Mouse (Mus musculus) left cerebral cortex, adult 18-20 months (tissue): Measurements from ENCODE around the gene Chchd2. TPM values are rescaled to one million over a fixed set of nuclear protein-coding genes. Genes with fewer than 3 reads are reported as not detected.
A peak's percentile ranks its signal among the peaks of the same experiment; 100 is the strongest.
"Not testable (repeated sequence)": the region's sequence is repeated elsewhere in the genome, so short reads cannot be mapped to it uniquely, and the experiment has no call there.

Source experiments
- DNase-seq, 2 experiments: peaks; one replicate each; pipeline ENCODE4 v3.0.0; 2021 to 2022; ENCODE audit warnings: low spot score in 2 of 2, mixed read lengths in 1 of 2
- long read RNA-seq, 2 experiments: library from polyadenylated mRNA; stranded (forward); transcript quantifications; one replicate each; pipeline ENCODE4 v2.0.0; 2021
- total RNA-seq, 2 experiments: library from RNA; stranded (reverse); gene quantifications; 2 replicates each; pipeline ENCODE4 v1.2.3; 2021

Gene Chchd2
- 100 to 1,000 TPM; 475 to 476 TPM for total RNA-seq
- long read RNA-seq, experiment 1, transcript Chchd2-201 (4 exons, 915 nt): major isoform, 226 of 237 reads
- long read RNA-seq, experiment 1, partial matches to known transcripts: 10 of 237 reads
- long read RNA-seq, experiment 1, other reads (novel, unspliced or antisense): 1 of 237 reads
- long read RNA-seq, experiment 2, transcript Chchd2-201 (4 exons, 915 nt): major isoform, 247 of 259 reads
- long read RNA-seq, experiment 2, partial matches to known transcripts: 8 of 259 reads
- long read RNA-seq, experiment 2, other reads (novel, unspliced or antisense): 4 of 259 reads

DNA sequence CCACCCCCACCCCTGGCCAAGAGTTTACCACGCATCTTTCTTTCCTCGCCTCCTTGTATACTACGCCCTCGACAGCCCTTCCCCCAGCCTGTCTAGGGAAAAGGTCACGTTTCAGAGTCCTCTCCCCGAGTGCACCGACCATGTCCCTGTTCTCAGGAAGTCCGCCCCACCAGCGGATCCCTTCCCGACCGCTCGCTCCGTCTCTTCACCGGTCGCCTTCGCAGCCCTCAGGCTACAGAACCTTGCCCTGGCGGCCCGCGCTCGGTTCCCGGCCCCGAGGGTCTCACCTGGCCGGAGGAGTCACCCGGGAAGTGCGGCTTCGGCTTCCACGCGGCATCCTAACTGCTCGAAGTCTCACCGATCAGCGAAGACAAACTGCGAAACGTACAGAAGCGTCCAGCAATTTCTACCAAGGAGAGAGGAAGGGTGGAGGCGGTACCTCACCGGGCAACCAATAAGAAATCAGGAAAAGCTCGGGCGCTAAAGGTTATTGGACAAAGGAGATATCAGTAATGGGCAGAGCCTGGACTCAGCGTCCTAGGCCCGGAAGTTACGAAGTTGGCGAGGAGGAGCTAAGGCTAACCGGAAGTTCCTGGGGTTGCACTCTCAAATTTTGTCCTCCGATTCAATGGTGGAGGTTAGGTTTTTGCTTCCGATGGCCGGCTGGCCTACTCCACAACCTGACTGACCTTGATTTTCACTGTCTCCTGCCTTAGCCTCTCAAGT lies at the start of gene Chchd2:
Gene Chchd2, minus strand, starts transcription at position 560 of the 726 bp plus-strand sequence.
- peak; percentile 88 to 93 for DNase-seq

DNA sequence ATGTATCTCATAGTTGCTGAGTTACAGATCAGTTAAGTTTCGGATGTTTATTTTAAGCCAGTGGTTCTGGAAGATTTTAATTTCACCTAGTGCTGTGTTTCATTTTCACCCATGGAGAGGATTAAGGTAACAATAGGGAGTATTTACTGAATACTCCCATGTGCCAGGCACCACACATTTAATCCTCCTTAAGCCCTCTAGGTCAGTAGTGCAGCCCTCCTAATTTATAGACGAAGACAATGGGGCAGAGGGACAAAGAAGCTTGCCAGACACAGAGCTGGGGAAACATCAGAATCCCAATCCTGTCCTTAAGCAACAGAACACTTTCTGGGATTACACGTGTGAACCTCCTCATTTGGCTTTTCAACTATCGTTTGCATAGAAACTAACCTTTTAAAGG lies 49.7 kb upstream of the Chchd2 start:
- DNase-seq: no peak

DNA sequence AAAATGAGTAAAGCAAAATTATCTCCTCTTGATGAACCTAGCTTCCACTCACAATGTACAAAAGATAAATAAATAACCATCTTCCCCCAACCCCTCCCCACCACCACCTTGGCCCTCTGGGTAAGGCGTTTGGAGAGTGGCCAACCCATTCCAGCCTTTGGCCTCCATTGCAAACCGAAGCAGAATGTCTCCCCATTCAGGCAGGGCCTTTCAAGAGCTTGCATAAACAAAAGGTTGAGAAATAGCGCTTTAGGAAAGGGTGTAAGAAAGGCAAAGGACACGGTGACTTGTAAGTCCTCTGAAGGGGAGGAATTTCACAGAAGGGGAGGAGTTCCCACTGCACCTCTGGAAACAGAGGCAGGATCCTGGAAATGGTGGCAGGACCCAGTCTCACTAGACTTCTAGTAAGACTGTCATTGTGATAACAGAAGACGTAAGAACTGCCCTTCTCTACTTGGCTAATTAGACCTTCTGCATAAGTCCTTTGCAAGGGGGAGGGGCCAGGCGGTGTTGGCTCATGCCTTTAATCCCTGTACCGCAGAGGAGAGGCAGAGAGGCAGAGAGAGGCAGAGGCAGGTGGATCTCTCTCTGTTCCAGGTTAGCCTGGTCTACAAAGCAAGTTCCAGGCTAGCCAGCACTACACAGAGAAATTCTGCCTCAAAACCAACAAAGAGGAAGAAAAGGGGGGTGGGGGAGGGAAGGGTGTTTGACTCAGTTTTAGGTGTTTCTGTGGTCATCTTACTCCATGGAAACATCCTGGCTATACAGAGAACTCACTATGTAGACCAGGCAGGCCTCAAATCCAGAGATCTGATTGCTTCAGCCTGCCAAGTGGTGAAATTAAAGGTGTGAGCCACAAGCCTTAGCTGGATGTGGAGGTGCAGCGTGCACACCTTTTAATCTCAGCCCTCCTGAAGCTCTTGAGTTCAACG lies 42.9 kb upstream of the Chchd2 start:
- no peak for DNase-seq

DNA sequence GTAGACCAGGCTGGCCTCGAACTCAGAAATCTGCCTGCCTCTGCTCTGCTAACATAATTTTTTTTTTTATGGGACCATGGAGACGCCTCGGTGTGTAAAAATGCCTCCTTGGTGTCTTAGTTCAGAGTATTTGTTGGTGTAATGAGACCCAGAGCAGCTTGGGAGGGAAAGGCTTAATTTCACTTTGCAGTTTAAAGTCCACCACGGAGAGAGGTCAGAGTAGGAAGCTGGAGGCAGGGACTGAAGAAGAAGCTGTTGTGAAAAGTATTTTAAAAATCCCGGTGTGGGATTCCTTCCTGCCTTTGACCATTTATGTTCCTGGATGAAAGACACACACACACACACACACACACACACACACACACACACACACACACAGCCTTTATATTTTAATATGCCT lies 38.7 kb upstream of the Chchd2 start:
- no peak for DNase-seq

DNA sequence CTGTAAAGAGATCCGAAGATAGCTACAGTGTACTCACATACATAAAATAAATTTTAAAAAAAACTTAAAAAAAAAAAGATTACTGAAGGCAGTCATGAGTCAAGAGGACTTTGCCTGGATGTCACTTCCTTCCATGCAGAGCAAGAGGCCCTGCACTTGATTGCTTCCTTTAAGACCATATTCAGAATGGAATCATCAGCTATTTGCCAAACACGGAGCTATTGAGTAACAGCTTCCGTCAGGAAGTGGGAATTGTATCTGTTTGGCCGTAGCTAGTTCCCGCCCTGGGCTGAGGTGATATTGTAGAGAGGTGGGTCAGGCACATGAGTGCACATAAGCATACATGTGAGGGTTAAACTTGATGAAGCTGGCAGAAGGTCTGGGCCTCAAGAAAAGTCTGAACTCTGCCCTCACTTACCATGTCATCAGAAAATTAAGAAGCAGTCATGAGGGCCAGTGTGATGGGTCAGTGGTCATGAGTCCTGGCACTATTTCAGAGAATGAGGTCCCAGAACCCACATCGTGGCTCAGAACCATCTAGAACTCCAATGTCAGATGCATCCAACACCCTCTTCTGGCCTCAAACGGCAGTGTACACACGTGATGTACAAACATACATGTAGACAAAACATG lies 37.7 kb upstream of the Chchd2 start:
- DNase-seq: no peak

DNA sequence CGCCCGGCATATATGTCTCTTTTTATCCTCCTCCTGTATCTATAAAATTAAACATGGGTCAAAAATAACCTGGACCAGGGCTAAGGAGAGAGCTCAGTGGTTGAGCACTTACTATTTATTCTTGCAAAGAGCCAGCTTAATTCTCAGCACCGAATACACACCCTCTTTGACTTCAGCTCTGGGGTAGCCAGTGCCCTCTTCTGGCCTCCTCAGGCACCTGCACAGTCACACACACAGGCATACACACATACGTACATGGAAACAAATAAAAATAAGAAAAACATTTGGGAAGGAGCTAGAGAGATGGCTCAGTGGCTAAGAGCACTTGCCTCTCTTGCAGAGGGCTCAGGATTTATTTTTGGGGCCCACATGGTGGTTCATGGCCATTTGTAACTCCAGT lies 34.7 kb upstream of the Chchd2 start:
- DNase-seq: no peak

DNA sequence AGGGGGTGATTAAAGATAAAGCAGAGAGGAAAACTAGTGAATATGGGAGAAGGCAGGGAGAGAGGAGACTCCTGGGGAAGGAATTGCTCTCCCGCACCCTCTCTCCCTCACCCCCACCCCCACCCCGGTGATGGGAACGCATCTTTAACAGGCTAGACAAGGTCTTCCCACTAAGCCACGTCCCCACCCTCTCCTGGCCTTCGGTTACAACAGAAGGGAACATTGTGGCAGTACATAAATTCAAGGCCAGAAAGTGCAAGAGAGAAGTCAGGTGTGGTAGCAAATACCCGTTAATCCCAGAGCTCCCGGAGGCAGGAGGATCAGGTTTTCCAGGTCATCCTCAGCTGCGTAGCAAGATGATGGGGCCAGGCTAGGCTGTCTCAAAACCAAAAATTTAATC lies 32.0 kb upstream of the Chchd2 start:
- DNase-seq: no peak

DNA sequence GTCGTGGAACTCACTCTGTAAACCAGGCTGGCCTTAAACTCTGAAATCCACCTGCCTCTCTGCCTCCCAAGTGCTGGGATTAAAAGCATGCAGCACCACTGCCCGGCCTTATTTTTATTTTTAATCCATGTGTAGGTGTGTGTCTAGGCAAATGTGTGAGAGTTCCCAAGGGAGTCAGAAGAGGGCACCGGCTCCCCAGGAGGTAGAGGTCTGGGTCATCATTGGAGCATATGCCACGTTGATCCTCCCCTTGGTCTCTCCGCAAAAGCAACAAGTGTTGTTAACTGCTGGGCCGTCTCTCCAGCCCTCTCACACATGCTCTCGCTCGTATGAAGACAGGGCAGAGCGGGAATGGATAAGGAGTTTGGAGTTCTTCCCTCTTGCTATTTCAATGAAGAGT lies 31.5 kb upstream of the Chchd2 start:
- DNase-seq: no peak

DNA sequence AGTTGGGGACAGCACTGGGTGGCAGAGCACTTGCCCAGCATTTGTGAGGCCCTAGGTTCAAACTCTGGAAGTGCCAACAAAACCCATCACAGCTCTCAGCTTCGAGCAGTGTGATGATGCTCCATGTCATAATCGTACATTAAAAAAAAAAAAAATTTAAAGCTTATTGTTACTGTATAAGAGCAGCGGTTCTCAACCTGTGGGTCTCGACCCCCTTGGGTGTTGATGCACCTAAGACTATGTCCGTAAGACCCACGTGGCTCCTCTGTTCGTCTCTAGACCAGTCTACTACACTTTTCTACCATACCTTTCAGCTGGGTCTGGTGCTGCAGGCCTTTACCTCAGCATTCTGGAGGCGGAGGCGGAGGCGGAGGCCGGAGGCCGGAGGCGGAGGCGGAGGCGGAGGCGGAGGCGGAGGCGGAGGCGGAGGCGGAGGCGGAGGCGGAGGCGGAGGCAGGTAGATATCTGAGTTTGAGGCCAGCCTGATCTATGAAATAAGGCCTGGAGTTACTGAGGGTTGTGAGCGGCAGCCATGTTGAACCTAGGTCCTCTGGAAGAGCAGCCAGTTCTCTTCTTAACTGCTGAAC lies 30.9 kb upstream of the Chchd2 start:
- DNase-seq: no peak

DNA sequence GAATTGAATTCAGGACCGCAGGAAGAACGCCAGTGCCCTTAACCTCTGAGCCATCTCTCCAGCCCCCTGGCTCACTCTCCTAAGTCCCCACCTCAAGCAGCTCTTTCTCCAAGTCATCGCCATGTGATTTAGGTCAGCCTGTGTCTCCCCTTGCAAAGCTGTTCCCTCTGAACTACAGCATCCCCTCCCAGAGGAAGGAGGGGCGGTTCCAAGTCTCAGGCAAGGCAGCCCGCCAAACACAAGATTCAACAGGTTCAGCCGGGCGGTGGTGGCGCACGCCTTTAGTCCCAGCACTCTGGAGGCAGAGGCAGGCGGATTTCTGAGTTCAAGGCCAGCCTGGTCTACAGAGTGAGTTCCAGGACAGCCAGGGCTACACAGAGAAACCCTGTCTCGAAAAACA lies 28.2 kb upstream of the Chchd2 start:
- DNase-seq: not testable (repeated sequence)

DNA sequence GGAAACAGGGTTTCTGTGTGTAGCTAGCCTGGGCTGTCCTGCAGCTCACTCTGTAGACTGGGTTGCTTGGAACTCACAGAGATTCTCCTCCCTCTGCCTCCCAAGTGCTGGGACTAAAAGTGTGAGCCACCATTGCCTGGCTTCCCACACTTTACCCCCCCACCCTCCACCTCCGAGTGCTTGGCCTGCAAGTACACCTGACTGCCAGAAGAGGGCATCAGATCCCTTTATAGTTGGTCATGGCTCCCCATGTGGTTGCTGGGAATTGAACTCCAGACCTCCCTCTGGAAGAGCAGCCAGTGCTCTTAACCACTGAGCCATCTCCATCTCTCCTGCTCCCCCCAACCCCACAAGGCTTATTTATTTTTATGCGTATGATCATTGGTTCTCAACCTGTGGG lies 26.8 kb upstream of the Chchd2 start:
- DNase-seq: no peak

DNA sequence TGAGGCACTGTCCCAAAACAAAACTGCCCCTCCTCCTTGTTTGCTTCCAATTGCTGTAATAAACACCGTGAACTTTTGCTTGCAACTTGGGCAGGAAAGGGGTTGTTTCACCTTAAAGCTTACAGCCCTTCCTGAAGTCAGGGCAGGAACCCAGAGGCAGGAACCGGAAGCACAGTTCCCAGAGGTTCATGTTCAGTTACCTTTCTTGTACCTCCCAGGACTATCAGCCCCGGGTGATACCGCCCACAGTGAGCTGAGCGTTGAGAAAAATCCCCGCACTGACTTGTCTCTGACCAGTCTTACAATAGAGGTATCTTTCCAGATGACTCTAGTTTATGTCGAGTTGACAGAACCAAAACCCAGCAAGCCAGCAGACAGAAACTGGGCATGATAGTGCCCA lies 22.3 kb upstream of the Chchd2 start:
- DNase-seq: no peak

DNA sequence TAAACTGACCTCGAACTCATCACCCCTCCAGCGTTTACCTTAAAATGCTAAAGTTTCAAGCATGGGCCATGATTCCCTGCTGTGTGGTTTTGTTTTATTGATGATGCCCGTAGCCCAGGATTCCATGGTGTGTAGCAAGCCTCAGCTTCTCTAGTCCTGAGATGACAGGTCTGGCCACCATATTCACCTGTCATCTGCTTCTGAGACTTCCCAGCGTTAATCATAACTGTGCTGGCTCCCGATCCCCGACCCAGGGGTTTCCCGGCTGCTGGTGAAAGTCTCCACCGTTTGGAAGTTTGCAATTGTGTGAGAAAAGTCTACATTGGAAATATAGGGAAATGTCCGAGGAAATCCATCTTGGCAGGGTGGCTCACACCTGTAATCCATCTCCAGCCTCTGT lies 21.9 kb upstream of the Chchd2 start:
- DNase-seq: no peak

DNA sequence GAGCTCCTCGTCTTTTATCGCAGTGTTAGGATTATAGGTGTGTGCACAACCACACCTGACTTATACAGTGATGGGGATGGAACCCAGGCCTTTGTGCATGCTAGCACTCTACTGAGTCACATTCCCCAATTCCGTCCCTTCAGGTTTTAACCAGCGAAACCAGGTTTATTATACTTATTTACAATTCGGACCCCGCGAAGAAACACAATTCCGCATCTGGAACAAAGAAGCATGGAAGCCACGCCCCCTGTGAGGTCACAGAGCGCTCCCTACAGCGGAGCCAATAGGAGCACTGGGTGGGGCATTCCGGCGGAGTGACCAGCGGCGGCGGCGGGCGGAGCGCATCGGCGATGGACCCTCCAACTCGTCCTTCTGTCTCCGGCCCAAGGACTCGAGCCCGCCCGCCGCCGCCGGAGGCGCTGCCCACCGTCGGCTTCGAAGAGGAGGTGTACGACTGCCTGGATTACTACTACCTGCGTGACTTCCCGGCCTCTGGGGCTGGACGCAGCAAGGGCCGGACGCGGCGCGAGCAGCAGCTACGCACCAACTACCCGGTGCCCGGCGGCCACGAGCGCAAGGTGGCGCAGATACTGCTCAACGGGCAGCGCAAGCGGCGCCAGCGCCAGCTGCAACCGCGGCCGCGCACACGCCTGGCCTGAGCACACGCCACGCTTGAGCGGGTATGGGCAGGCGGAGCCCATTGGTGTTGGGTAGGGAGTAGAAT lies 21.1 kb upstream of the Chchd2 start, which contains the start of gene Nupr1l:
Gene Nupr1l, plus strand, starts transcription at position 299 of the 724 bp plus-strand sequence.
- DNase-seq: peak; percentile 90 to 91

DNA sequence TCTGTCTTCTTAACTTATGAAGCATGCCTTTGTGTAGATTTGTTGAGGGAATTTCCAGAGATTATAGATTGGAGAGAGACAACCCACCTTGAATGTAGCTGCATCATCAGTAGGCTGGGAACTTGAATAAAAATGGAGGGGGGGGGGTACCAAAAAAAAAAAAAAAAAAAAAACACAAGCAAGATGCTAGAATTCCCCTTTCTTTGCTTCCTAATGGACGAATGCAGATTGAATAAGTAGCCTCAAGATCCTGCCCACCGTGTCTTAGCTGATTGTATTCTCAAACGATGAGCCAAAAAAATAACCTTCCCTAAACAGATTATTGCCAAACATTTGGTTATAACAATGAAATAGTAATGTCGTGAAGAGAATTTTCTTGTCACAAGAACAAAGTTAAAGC lies 20.5 kb upstream of the Chchd2 start:
- no peak for DNase-seq

DNA sequence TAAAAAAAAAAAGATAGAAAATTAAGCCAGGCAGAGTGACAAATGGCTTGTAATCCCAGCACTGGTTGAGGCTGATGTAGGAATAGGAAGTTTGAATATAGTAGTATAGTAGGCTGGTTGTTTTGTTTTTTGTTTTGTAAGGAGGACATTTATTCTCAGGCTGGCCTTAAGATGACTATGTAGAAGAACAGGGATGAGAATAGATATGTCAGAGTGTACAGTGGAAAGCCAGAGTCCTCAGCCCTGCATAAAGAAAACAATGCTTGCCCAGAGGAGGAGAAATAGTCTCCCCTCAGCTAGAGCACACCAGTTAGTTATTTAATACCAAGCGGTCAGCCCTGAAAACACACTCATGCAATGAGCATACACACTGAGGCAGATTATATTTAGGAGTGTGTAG lies 11.2 kb upstream of the Chchd2 start, which contains the start of gene Phkg1:
Gene Phkg1, minus strand, starts transcription at position 101 of the 400 bp plus-strand sequence.
- no peak for DNase-seq

DNA sequence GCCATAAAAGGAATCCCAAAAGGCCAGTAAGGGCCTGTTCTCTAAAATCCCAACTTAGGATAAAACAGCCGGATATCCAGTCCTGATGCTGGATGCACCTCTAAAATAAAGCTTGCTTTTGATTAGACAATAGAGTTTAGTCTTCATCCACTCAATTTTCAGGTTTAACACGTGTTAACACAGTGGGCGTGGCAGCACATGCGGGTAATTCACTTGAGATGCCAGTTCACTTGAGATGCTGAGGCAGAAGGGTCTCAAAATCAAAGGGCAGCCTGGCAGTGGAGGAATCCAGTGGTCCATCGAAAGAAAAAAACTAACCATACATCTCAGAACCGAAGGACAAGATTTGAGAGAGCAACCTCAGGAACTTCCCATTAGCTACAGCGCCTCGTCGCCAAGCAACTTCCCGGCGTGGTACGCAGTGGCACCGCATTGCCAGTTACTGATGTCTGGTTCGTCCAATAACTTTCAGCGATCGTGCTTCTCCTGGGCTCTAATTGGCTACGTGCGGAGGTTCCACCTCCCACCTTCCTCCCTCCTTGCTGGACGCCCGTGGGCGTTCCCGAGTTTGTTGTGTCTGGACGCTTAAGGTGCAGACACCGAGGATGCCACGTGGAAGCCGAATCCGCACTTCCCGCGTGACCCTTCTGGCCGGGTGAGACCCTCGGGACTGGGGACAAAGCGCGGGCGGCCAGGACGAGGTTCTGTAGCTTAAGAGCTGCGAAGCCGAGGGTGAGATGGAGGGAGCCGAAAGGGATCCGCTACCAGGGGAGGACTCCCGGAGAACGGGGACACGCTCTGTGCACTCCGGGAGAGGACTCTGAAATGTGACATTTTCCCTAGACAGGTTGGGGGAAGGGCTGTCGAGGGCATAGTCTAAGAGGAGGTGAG lies 8.2 kb upstream of the Chchd2 start, which contains the start of gene Zbed5:
Gene Zbed5, plus strand, starts transcription at position 526 of the 891 bp plus-strand sequence.
- DNase-seq: peak; percentile 85 to 90

DNA sequence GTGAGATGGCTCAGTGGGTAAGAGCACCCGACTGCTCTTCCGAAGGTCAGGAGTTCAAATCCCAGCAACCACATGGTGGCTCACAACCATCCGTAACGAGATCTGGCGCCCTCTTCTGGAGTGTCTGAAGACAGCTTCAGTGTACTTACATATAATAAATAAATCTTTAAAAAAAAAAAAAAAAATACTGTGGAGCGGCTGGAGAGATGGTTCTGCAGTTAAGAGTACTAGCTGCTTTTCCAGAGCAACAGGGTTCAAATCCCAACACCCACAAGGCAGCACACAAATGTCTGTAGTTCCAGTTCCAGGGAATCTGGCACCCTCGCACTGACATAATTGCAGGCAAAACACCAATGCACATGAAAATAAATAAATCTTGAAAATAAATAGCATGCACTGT lies 3.1 kb upstream of the Chchd2 start:
- DNase-seq: not testable (repeated sequence)

DNA sequence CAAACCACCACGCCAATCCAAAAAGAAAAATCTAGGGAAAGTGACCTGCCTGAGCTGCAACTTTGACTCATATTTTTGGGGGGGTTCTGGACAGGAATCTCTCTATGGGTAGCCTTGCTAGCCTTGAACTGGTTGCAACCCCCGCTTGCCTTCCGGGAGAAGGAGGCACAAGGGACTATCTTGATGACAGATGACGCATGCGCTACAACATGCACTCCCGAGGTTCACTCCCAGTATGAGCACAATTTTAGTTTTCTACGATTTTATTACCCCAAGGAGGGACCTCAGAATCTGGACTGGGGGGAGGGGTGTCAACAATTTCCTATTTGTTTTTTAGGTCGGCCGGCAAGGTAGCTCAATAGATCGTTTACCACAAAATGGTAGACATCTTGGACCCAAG lies 999 bp downstream of the Chchd2 start:
- DNase-seq: no peak
